Mouse (Mus musculus) midbrain, embryonic 13.5 days (tissue): ENCODE results near the gene Trim8. TPM values are rescaled to one million over a fixed set of nuclear protein-coding genes. Genes with fewer than 3 reads are reported as not detected.

Experiments
- ATAC-seq: fragments of 200-750 bp; cut with Nextera tagmentation; 2 replicates; pipeline ENCODE4 v1.8.0; 2017; ENCODE audit warnings: mild to moderate bottlenecking, moderate TSS enrichment, moderate library complexity
- H3K27ac ChIP-seq: fragments of 300-500 bp; sonication (generic); 2 replicates; pipeline ENCODE4 v1.5.1; 2015; ENCODE audit warnings: inconsistent platforms, mild to moderate bottlenecking, moderate library complexity
- H3K27me3 ChIP-seq: fragments of 300-500 bp; sonication (generic); 2 replicates; pipeline ENCODE4 v1.6.1; 2015; ENCODE audit warnings: mild to moderate bottlenecking, inconsistent platforms
- H3K36me3 ChIP-seq: fragments of 300-500 bp; sonication (generic); 2 replicates; pipeline ENCODE4 v1.6.1; 2015; ENCODE audit warnings: mild to moderate bottlenecking, inconsistent platforms
- H3K4me1 ChIP-seq: fragments of 300-500 bp; sonication (generic); replicated peaks from 2 replicates; pipeline ENCODE4 v1.6.1; 2015; ENCODE audit warnings: inconsistent platforms
- H3K4me2 ChIP-seq: fragments of 300-500 bp; sonication (generic); replicated peaks from 2 replicates; pipeline ENCODE4 v1.6.1; 2015; ENCODE audit warnings: moderate library complexity, mild to moderate bottlenecking, inconsistent platforms
- H3K4me3 ChIP-seq: fragments of 300-500 bp; sonication (generic); replicated peaks from 2 replicates; pipeline ENCODE4 v1.5.1; 2015; ENCODE audit warnings: mild to moderate bottlenecking, inconsistent platforms
- H3K9ac ChIP-seq: fragments of 300-500 bp; sonication (generic); replicated peaks from 2 replicates; pipeline ENCODE4 v1.6.1; 2015; ENCODE audit warnings: mild to moderate bottlenecking, inconsistent platforms
- H3K9me3 ChIP-seq: fragments of 300-500 bp; sonication (generic); 2 replicates; pipeline ENCODE4 v1.6.1; 2016; ENCODE audit warnings: mild to moderate bottlenecking, inconsistent platforms
- WGBS: fragments of 180-500 bp; shearing (Covaris S2); methylation state at CpG from one replicate; pipeline ENCODE4 v1.1.7; 2015; 5-methylcytosine and 5-hydroxymethylcytosine counted together
- polyA plus RNA-seq: library from polyadenylated mRNA; unstranded; fragments of >200 nt; fragmentation: Nextera tagmentation; extraction: Ambion mirVana; gene quantifications from 2 replicates; pipeline ENCODE4 v1.2.1, GENCODE M21; 2015

The Trim8 gene
- polyA plus RNA-seq, 1 experiment from 2014 or later: 33.0 TPM

DNA sequence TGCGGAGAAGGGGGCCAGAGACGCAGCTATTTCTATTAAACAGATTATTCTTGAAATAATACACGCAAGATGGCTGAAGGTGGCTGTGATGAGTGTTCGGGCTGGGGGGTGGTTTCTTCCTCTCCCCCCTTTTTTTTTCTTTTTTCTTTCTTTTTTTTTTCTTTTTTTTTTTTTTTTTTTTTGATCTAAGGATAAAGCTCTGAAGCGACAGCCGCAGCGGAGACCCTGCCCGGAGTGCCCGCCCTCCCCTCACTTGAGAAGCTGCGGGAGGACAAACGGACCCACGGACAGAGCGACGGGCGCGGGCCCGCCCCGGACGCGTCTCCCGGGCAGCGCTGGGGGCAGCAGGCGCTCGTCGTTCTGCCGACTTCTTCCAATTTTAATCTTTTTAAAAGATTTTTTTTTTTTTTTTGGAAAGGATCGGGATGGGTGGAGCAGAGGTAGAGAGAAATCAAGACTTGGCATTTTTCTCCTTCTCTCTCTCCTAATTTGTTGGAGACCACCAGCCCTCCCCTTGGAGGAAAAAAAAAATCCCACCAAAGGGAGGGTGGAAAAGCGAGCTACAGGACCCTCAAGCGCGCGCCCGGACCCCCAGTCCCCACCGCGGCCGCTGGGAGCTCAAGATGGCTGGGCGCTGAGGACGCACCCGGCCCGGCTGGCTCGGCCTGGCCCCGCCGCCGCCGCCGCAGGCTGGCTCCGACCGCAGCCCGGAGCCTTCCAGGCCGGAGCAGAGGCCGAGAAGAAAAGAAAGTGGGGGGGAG is 741 bp upstream of the Trim8 start:
- Histone ChIP-seq H3K27me3 (no peaks in the 10 kb centered on the region), H3K9me3 (no peaks in the 10 kb centered on the region), H3K4me1 (peaks cover 22% of the 10 kb centered on the region), H3K27ac (peak overlapping the region; percentile 100), H3K4me2 (peak overlapping the region; percentile 91), H3K9ac (peak overlapping the region; percentile 100), H3K36me3 (peaks cover 8% of the 10 kb centered on the region; the same call in 1 of the 2 replicates), H3K4me3 (peak overlapping the region; percentile 98)
- ATAC-seq: peak; percentile 57
- WGBS: under 1% methylated on average over 47 of the region's 50 CpGs

DNA sequence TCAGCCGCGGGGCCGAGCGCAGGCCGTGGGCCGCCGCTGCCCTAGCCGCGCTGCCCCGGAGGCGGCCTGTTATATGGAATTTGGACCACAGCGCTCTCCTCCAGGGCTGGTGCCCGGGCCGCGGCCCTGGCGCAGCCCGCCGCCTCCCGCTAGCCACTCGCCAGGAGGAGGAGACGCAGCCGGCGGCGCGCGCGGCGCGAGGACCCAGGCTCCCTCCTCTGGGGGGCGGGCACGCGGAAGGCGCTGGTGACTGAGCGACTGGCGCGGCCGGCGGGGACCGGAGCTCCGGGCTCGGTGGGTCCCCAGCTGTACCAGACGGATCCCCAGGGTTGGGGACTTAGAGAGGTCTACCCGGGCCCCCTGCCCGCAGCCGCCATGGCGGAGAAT is 560 bp downstream of the Trim8 start:
- Histone ChIP-seq H3K27me3 (no peaks in the 10 kb centered on the region), H3K27ac (peak overlapping the region; percentile 100), H3K4me2 (peak overlapping the region; percentile 91), H3K9me3 (no peaks in the 10 kb centered on the region), H3K36me3 (peaks cover 21% of the 10 kb centered on the region; the same call in 1 of the 2 replicates), H3K9ac (peak overlapping the region; percentile 100), H3K4me3 (peak overlapping the region; percentile 98), H3K4me1 (peaks cover 35% of the 10 kb centered on the region)
- WGBS: under 1% methylated on average over 46 of the region's 46 CpGs
- ATAC-seq: peak; percentile 0; the same call in 1 of the 2 replicates

DNA sequence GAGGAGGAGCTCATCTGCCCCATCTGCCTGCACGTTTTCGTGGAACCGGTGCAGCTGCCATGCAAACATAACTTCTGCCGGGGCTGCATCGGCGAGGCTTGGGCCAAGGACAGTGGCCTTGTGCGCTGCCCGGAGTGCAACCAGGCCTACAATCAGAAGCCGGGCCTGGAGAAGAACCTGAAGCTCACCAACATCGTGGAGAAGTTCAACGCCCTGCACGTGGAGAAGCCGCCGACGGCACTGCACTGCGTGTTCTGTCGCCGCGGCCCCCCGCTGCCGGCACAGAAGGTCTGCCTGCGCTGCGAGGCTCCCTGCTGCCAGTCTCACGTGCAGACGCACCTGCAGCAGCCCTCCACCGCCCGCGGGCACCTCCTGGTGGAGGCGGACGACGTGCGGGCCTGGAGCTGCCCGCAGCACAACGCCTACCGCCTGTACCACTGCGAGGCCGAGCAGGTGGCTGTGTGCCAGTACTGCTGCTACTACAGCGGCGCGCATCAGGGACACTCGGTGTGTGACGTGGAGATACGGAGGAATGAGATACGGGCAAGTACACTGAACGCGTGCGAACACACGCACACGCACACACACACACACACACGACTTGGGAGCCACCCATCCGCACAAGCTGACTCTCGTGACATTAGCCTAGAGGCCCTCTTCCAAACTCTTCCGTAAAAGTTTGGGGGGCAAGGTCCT is 1.1 kb downstream of the Trim8 start:
- peak overlapping the region; percentile 91 for H3K4me2 ChIP-seq
- peak overlapping the region; percentile 100 for H3K9ac ChIP-seq
- peaks cover 25% of the 10 kb centered on the region; the same call in 1 of the 2 replicates for H3K36me3 ChIP-seq
- ATAC-seq: peak; percentile 9; the same call in 1 of the 2 replicates
- H3K4me3 ChIP-seq: peak overlapping the region; percentile 98
- peaks cover 41% of the 10 kb centered on the region for H3K4me1 ChIP-seq
- peak overlapping the region; percentile 100 for H3K27ac ChIP-seq
- H3K27me3 ChIP-seq: no peaks in the 10 kb centered on the region
- no peaks in the 10 kb centered on the region for H3K9me3 ChIP-seq
- under 1% methylated on average over 53 of the region's 53 CpGs for WGBS

DNA sequence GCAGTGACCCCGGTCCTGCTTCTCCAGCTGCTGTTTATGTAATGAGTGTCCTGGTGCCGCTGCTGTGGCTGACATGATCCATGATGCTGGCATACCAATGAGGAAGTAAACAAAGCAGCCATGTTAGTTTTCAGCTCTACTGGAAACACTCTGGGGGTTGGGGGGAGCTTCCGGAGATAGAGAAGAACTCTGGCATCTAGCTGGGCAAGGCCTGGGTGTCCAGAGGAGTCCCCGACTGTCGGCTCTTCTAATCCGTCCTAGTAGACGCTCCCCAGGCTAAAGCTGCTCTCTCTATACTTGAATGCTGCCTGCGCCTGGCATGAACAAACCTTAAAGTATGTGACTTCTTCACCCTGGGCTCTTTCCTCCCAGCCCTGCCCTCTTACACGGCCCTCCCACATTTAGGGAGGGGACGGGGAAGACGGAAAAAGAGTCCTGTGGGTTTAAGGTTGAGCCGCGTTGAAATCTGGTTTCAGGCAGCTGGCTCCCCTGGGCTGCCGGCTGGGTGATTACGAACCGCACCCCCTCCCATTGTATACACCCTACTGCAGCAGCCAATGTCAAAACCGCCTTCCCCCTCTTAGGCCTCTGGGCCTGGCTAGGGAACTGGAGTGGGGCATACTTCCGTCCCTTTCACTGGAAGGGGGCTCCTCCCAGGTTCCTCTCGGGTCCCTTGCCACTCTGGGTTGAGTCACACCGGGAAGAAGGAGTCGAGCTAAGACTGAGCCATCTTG is 2.0 kb downstream of the Trim8 start:
- ATAC-seq: peak; percentile 7; the same call in 1 of the 2 replicates
- Histone ChIP-seq H3K27ac (peak overlapping the region; percentile 100), H3K9ac (peak overlapping the region; percentile 100), H3K36me3 (peaks cover 34% of the 10 kb centered on the region), H3K4me2 (peak overlapping the region; percentile 91), H3K4me3 (peak overlapping the region; percentile 98), H3K4me1 (peaks cover 50% of the 10 kb centered on the region), H3K9me3 (no peaks in the 10 kb centered on the region), H3K27me3 (no peaks in the 10 kb centered on the region)
- under 1% methylated on average over 21 of the region's 21 CpGs for WGBS

DNA sequence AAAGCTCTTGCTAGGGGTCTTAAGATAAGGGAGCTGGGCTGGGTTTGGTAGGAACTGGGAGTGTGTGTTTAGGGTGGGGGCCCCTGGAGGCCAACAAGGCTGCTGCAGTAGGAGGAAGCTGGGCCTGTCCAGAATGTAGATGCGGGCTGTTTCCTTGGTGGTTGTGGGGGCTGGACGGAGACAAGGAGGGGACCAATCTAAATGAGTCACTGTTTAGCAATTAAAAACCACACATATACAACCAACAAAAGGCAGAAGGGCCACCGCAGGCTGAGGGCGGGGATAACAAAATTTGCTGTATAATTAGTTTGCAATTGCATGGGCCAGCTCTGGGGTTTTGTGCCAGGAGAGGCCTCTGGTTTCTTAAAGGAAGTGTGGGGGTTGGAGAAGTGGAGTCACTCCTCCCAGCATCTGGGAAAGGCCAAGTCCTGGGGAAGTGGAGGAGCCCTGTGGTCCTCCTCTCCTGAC is 2.6 kb downstream of the Trim8 start:
- Histone ChIP-seq H3K9ac (peak overlapping the region; percentile 100), H3K4me2 (peak overlapping the region; percentile 91), H3K4me3 (peak overlapping the region; percentile 98), H3K27me3 (no peaks in the 10 kb centered on the region), H3K4me1 (peaks cover 53% of the 10 kb centered on the region), H3K36me3 (peaks cover 40% of the 10 kb centered on the region), H3K9me3 (no peaks in the 10 kb centered on the region), H3K27ac (peak overlapping the region; percentile 100)
- no peak for ATAC-seq
- 0% methylated on average over 4 of the region's 4 CpGs for WGBS

DNA sequence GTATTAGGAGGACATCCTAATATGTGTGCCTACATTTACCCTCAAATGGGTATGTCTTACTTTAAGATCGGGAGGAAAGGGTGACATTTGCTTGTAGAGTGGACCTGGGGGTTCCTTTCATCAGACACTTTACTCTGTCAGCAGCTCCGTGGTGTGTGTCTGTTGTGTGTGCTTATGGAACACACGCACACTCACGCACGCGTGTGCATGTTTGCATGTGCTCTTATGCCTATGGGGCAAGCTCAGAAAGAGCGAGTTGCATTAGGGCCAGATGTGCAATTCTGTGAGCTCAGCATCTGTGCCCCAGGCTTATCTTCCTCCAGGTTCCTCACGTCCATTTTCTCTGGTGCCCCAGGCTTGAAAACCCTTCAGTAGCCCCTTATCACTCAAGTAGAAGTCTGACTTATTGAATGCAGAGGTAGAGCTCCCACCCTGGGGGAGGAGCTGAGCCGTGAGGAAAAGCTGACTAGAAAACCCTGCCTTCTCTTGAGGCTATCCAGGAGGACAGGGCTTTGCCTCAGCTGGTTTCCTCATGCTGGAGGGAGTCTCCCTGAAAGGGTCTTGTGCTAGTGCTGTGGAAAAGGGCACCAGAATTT is 3.4 kb downstream of the Trim8 start:
- Histone ChIP-seq H3K4me1 (peaks cover 58% of the 10 kb centered on the region), H3K36me3 (peaks cover 48% of the 10 kb centered on the region)

DNA sequence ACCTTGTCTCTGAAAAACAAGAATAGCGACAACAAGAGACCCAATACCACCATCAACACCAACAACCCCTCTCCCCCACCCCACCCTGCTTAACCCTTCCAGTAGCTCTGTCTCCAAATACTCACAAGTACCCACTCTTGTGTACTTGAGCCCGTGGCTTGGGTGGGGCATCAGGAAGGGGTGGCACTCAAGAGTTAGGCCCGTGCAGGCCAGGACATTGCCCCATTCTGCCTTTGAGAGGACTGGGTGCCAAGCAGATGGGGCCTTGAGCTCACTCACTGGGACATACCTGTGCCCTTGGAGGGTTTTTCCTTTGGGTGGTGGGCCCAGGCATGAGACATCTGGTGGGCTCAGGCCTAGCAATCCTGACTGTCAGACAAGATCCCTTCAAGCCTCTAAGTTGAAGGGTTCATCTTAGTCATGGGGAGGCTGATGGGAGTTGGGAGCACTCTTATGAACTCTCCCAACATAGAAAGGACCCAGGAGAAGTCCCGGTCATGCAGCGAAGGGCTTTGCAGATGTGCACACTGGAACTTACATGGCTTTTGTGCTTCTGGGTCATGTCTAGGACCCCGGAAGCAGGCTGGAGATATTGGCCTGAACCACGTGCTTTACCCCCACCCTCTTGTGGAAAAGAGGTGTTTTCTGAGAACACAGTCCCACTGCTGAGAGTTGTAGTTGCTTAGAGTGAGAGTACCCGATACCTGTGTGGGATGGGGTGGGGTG is 4.3 kb downstream of the Trim8 start:
- 62% methylated on average over 8 of the region's 8 CpGs for WGBS
- Histone ChIP-seq H3K4me3 (peak overlapping the region; percentile 98), H3K36me3 (peaks cover 51% of the 10 kb centered on the region), H3K27ac (peak overlapping the region; percentile 100), H3K9me3 (no peaks in the 10 kb centered on the region), H3K27me3 (no peaks in the 10 kb centered on the region), H3K9ac (peak overlapping the region; percentile 73), H3K4me2 (peak overlapping the region; percentile 91), H3K4me1 (peaks cover 67% of the 10 kb centered on the region)
- no peak for ATAC-seq

More for the DNA sequence above, 3.4 kb downstream of the Trim8 start:
- peak overlapping the region; percentile 98 for H3K4me3 ChIP-seq
- no peak for ATAC-seq
- H3K27ac ChIP-seq: peak overlapping the region; percentile 100
- H3K9me3 ChIP-seq: no peaks in the 10 kb centered on the region
- peak overlapping the region; percentile 100 for H3K9ac ChIP-seq
- WGBS: 48% methylated on average over 9 of the region's 9 CpGs
- H3K27me3 ChIP-seq: no peaks in the 10 kb centered on the region
- H3K4me2 ChIP-seq: peak overlapping the region; percentile 91

DNA sequence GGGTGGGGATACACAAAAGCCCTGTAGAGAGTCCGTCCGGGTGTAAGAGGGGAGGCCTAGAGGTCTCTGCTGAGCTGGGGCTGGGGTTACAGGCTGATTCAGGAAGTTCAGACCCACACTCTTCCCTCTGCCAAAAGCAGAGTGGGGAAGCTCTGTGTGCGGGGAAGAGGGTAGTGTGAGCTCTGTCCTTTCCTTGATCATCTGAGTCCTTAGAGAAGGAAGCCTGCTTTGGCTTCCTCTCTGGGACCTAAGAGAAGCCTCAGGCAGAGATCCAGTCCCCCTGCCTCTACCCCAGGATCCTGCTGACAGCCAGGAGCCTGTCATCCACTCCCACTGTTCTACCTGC is 4.8 kb downstream of the Trim8 start:
- H3K36me3 ChIP-seq: peaks cover 53% of the 10 kb centered on the region
- no peaks in the 10 kb centered on the region for H3K9me3 ChIP-seq
- 21% methylated on average over 3 of the region's 3 CpGs for WGBS

DNA sequence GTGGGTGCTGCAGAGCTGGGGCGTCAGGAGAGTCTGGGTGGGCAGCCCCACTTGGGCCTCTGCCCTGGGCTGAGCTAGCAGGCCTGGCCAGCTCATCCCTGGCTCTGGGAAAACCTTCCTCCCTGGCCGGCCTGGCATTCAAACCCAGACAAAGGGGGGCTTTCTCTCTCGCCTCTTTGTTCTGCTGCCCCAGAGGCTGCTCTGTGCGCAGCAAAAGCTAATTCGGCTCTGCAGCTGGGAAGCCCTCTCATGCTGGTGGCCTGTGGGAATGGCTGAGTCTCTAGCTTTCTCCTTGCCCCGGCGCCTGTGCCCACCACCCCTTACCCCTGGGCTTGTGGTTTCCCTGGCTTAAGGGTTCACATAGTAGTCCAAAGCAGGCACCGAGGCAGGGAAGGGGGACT is 5.7 kb downstream of the Trim8 start:
- peak overlapping the region; percentile 98 for H3K4me3 ChIP-seq
- H3K9ac ChIP-seq: peak overlapping the region; percentile 73
- peak overlapping the region; percentile 91 for H3K4me2 ChIP-seq
- peak; percentile 43 for ATAC-seq
- 11% methylated on average over 8 of the region's 8 CpGs for WGBS
- H3K4me1 ChIP-seq: peaks cover 80% of the 10 kb centered on the region
- no peaks in the 10 kb centered on the region for H3K9me3 ChIP-seq
- no peaks in the 10 kb centered on the region for H3K27me3 ChIP-seq
- peaks cover 61% of the 10 kb centered on the region for H3K36me3 ChIP-seq
- H3K27ac ChIP-seq: peak overlapping the region; percentile 100

More for the DNA sequence above, 4.8 kb downstream of the Trim8 start:
- Histone ChIP-seq H3K27ac (peak overlapping the region; percentile 100), H3K4me3 (peak overlapping the region; percentile 98), H3K9ac (peak overlapping the region; percentile 73), H3K4me2 (peak overlapping the region; percentile 91), H3K4me1 (peaks cover 72% of the 10 kb centered on the region), H3K27me3 (no peaks in the 10 kb centered on the region)
- no peak for ATAC-seq

DNA sequence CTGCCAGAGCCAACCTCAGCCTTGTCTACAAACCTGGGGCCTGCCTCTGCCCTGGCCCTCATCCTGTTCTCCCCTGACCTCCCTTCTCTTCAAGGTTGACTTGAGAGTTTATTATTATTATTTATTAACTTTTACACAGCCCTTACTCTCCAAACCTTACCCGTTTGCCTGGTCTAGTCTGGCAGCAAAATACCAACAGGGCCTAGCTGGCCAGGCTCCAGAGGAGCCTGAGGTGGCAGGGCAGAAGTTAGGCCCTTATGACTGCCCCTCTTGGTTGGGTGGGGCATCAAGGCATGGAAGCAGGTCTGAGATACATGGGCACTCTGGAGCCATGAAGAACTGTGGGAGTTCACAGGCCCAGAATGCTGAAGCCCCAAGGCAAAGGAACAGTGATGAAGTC is 6.3 kb downstream of the Trim8 start:
- 69% methylated on average over 1 of the region's 1 CpGs for WGBS
- peak overlapping the region; percentile 98 for H3K4me3 ChIP-seq
- ATAC-seq: no peak
- peaks cover 80% of the 10 kb centered on the region for H3K4me1 ChIP-seq
- peak overlapping the region; percentile 100 for H3K27ac ChIP-seq
- peak overlapping the region; percentile 73 for H3K9ac ChIP-seq
- H3K9me3 ChIP-seq: no peaks in the 10 kb centered on the region
- peaks cover 67% of the 10 kb centered on the region for H3K36me3 ChIP-seq
- peak overlapping the region; percentile 91 for H3K4me2 ChIP-seq
- no peaks in the 10 kb centered on the region for H3K27me3 ChIP-seq

DNA sequence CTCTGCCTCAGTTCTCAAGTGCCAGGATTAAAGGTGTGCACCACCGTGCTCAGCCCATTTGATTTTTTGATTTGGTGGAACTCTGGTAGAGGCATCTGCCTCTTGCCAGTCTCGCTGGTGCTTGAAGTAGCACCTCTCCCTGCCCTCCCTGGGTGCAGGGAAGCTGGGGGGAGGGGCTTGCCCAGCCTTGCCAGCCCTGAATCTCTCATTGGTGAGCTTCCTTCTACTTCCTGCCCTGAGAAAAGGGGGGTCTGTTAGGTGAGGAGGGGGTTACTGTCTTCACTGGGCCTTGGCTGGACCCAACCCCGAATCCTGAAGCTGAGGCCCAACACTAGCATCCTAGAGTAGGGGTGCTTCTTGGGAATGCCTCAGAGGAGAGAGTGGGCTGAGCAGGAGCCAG is 7.2 kb downstream of the Trim8 start:
- ATAC-seq: no peak
- peaks cover 76% of the 10 kb centered on the region for H3K36me3 ChIP-seq

More for the DNA sequence above, 7.2 kb downstream of the Trim8 start:
- H3K9ac ChIP-seq: peak overlapping the region; percentile 73
- peak overlapping the region; percentile 91 for H3K4me2 ChIP-seq
- H3K4me3 ChIP-seq: no peak overlapping the region
- peaks cover 80% of the 10 kb centered on the region for H3K4me1 ChIP-seq
- H3K9me3 ChIP-seq: no peaks in the 10 kb centered on the region
- 83% methylated on average over 3 of the region's 3 CpGs for WGBS
- H3K27me3 ChIP-seq: no peaks in the 10 kb centered on the region
- peak overlapping the region; percentile 100; the same call in 1 of the 2 replicates for H3K27ac ChIP-seq
